Mouse (Mus musculus) T-cell, adult 66 days (primary cell): Measurements from ENCODE around the gene Vps33b. TPM values are rescaled to one million over a fixed set of nuclear protein-coding genes. Genes with fewer than 3 reads are reported as not detected.

Experiments
- total RNA-seq, 2 experiments: library from RNA; stranded (reverse); gene quantifications; 3 replicates in 1 of 2; 4 replicates in 1 of 2; pipeline ENCODE4 v1.2.4; 2023

The Vps33b gene
- 10 to 100 TPM; 30.0 to 36.6 TPM for total RNA-seq

DNA sequence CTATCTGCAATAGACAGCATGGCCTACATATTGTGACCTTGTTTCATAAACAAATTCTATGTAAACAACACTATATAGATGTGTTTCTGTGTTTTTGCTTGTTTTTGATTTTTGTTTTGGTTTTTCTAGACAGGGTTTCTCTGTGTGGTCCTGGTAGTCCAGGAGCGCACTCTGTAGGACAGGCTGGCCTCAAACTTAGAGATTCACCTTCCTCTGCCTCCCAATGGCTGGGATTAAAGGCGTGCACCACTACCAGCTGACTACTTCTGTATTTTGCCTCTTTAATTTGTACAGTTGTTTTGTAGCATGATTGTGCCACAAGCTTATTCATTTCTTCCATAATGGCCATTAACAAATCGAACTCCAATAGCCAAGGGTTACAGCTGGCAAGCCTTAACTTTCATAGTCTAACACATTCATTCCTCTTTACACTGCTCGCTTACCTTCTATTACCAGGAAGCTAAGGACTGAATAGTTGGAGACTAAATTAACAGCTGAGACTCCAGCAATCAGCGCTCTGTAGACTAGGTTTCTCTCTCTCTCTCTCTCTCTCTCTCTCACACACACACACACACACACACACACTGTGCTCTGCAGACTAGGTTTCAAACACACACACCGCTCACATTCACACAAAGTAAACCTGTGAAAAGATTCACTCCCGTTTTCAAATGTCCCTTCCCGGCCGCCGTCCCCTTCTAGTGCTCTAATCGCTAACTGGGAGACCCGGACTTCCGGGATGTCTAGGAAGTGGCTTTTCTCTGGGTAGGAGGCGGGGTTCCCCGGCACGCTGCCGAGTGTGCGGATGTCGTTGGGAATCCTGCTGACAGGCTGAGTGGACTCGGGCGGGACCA is at the start of gene Vps33b:
Gene Vps33b (plus strand): TSS at position 753 of the 854 bp plus-strand sequence.

DNA sequence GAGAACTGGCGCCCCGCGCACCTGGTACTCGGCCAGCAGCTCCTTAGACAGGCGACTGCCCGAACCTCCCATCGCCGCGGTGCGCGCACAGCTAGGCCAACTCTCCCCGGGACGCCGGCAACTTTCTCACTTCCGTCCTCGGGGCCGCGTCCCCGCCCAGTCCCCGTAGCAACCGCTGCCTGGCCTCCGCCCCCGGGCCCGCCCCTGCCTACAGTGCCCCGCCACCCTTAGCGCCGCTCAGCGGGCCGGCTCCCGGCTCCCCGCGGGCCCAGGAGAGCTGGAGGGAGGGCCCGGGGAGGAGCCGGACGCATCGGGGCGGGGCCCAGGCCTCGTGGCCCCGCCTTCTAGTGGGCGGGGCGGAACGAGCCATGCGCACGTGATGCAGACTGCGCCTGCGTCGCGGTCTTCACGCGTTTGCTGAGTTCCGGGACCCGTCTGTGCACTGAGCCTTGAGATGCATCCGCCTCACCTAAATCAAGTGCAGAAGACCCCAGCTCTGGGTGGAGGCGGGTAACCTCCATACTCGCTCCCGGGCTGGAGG is 36.9 kb upstream of the Vps33b start, which contains the start of the genes Cib1 and Gdpgp1:
Gene Cib1 (minus strand): TSS at position 325 of the 541 bp plus-strand sequence.
Gene Gdpgp1 (plus strand): TSS at position 377 of the 541 bp plus-strand sequence.

DNA sequence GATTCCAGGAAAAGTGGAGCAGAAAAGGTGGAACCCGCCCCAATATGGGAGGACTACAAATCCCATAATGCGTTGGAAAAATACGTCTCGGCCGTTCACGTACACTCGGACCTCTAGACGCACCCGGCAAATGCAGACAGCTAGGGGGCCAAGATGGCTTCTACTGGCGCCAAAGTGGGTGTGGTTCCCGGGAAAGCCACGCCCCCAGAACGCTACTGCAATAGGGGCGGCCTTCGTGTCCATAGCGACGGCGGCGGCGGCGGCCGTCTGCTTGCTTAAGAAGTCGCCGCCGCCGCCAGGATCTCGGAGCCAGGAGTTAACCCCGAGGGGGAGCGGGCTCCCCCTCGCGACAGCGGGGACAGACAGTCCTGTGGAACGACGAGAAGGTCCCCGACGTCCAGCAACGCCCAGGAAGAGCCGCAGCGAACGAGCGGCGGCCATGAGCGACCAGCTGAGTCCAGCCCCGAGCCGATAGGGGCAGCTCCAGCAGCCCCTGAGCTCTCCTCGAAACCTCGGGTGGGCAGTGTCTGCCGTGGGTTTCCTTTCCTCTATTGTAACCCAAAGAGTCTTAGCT is 23.2 kb upstream of the Vps33b start, which contains the start of gene Ttll13:
Gene Ttll13 (plus strand): TSS at position 229 of the 574 bp plus-strand sequence.

DNA sequence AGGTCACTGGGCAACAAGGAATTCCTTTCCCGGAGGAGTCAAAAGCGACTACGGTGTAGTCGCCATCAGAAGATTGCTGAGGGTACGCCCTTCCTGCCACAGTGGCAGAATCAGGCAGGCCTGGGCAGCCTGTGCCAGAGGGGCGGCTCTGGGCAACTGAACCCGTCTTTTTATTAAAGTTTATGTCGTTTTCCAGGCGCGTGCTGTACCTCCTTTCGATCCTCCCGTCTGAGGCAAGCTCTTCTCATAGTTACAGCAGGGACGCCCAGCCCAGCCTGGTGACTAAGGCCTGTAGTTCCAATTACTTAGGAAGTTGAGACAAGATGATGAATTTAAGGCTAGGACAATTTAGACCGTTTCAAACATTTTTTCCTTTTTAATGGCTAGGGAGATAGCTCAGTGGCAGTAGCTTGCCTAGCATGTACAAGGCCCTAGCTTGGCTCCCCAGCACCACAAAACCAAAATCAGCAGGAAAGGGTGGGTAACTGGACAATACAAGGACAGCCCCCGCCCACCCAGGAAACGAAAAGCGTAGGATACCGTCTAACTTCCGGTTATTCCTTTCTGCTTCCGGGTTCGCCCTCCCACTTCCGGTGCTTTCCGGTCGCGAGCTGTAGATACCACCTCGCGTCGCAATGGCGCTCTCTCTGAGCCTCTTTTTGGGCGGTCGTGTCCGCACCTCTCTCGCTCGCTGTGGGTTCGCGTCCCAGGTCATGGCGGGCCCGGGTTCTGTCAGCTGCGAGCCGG is 8.7 kb upstream of the Vps33b start, which contains the start of gene Ngrn:
Gene Ngrn (plus strand): TSS at position 591 of the 747 bp plus-strand sequence.

DNA sequence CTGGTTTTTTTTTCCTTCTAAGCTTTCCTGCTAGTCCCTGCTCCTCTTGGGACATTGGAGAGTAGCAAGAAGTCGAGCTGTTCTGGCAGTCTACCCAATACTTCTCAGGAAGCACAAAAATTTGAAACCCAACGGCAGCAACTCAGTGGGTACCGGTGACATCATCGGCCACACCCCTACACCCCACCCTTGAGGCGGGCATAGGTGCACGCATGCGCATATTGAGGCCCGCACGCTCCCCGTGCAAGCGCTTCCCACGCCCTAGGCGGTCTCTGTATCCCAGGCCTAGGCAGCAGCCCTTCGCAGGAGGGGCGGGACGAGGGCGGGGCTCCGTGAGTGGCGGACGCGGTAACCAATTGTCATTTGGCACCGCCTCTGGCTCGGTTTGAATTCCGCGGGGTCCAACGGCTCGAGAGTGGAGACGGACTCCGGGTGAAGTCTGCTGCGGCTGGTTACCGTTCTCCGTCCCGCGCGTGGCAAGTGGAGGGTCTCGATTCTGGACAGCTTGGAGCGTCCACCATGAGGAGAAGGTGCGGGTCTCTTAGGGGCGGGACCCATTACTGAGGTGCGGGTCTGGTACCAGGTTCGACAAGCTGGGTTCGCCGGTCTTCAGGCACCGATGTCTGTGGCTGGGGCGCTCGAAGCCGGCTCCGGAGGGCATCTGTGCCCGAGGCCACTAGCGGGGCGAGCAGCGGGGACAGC is 24.8 kb downstream of the Vps33b start, which contains the start of gene Prc1:
Gene Prc1 (plus strand): TSS at position 389 of the 702 bp plus-strand sequence.

DNA sequence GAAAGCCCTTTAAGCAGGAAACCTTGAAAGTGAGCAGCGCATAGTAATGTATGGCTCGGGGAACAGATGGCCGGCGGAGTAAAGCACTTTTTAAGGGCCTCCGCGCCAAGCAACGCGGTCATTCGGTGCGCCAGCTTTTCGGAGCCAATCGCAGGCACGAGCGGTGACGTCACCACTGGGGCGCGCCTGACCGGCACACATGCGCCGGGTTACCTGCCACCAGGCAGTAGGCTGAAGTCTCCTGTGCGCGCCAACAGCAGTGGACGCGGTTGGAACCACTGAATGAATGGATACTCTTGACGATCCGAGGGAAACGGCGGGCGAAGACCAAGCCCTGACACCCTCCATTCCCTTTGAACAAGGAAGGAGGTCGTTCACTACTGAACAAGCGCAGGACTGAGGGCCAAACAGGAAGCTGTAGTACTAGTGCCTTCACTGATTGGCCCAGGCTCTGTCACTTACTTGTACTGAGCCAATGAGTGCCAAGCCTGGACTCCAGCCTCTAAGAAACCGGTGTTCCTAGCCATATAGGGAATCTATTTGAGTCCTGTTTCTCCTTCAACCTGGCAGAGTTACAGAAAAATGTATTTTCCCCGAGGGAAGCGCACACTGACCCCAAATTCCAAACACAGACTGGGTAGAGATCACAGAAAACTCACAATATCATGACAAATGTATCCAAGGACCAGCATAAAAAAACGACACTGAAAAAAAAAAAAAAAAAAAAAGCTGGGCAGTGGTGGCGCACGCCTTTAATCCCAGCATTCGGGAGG is 54.8 kb downstream of the Vps33b start, which contains the start of gene Rccd1:
Gene Rccd1 (minus strand): TSS at position 412 of the 773 bp plus-strand sequence.

DNA sequence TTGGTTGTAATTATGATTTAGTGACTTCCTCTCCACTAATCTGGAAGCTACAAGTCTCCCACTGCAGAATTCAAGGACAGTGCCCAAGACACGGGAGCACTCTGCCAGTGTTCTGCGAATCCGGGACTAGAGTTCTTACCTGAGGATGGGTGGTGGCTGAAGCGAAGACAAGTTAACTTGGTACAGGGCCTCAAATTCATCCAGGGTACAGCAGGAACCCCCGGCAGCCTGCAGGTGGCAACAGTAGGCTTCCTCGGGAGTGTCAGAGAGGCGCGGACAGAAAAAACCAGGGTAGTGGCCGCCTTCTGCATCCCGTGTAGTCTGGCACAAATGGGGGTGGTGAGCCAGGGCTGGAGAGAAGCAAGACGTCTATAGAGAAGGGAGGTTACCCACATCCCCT is 71.3 kb downstream of the Vps33b start, which contains the start of gene Unc45a:
Gene Unc45a (minus strand): TSS at position 213 of the 400 bp plus-strand sequence.

Other genes with a start within 250 kb of the Vps33b start
- 10 to 100 TPM; 27.9 to 35.9 TPM for gene Zfp710, start 244.8 kb upstream of the Vps33b start, total RNA-seq
- 10 to 100 TPM; 38.1 to 41.4 TPM for gene Idh2, start 154.3 kb upstream of the Vps33b start, total RNA-seq
- 10 to 100 TPM; 49.1 to 50.8 TPM for gene Sema4b, start 82.8 kb upstream of the Vps33b start, total RNA-seq
- gene Cib1, start 36.8 kb upstream of the Vps33b start, total RNA-seq: 10 to 100 TPM; 46.9 to 58.5 TPM
- 1 to 10 TPM; 6.9 to 8.1 TPM for gene Gdpgp1, start 36.8 kb upstream of the Vps33b start, total RNA-seq
- gene Ttll13, start 23.3 kb upstream of the Vps33b start, total RNA-seq: 1 to 10 TPM in 1 of 2 experiments, under 1 TPM in 1; 0.41 to 1.0 TPM
- gene Ngrn, start 8.4 kb upstream of the Vps33b start, total RNA-seq: 10 to 100 TPM; 21.1 to 21.8 TPM
- gene Prc1, start 24.8 kb downstream of the Vps33b start, total RNA-seq: 1 to 10 TPM; 7.9 to 8.1 TPM
- gene Rccd1, start 54.8 kb downstream of the Vps33b start, total RNA-seq: 10 to 100 TPM; 31.3 to 36.6 TPM
- 100 to 1,000 TPM; 114 to 117 TPM for gene Unc45a, start 71.4 kb downstream of the Vps33b start, total RNA-seq
- gene Hddc3, start 73.5 kb downstream of the Vps33b start, total RNA-seq: 1 to 10 TPM; 7.5 to 8.3 TPM
- 100 to 1,000 TPM; 101 to 118 TPM for gene Man2a2, start 101.7 kb downstream of the Vps33b start, total RNA-seq
- gene Fes, start 118.3 kb downstream of the Vps33b start, total RNA-seq: 10 to 100 TPM in 1 of 2 experiments, 1 to 10 TPM in 1; 5.2 to 11.5 TPM
- gene Furin, start 135.8 kb downstream of the Vps33b start, total RNA-seq: 10 to 100 TPM; 73.1 to 73.7 TPM